Mouse (Mus musculus) heart, embryonic 13.5 days (tissue): Measurements from ENCODE around the gene Evx2. TPM values are rescaled to one million over a fixed set of nuclear protein-coding genes. Genes with fewer than 3 reads are reported as not detected.

Experiments used
- ATAC-seq: fragments of 200-750 bp; cut with Nextera tagmentation; 2 replicates; pipeline ENCODE4 v1.8.0; 2017; ENCODE audit warnings: moderate TSS enrichment; ENCODE audit not compliant: insufficient number of reproducible peaks, low FRiP score, low TSS enrichment; ENCODE audit errors: extremely low read depth
- H3K27ac ChIP-seq: fragments of 300-500 bp; sonication (generic); replicated peaks from 2 replicates; pipeline ENCODE4 v1.5.1; 2015; ENCODE audit warnings: moderate library complexity, mild to moderate bottlenecking, inconsistent platforms
- H3K27me3 ChIP-seq: fragments of 300-500 bp; sonication (generic); replicated peaks from 2 replicates; pipeline ENCODE4 v1.6.1; 2015; ENCODE audit warnings: mild to moderate bottlenecking, inconsistent platforms
- H3K36me3 ChIP-seq: fragments of 300-500 bp; sonication (generic); 2 replicates; pipeline ENCODE4 v1.6.1; 2015; ENCODE audit warnings: mild to moderate bottlenecking, inconsistent platforms
- H3K4me1 ChIP-seq: fragments of 300-500 bp; sonication (generic); 2 replicates; pipeline ENCODE4 v1.6.1; 2015; ENCODE audit warnings: inconsistent platforms
- H3K4me2 ChIP-seq: fragments of 300-500 bp; sonication (generic); 2 replicates; pipeline ENCODE4 v1.6.1; 2015; ENCODE audit warnings: inconsistent platforms, mild to moderate bottlenecking, moderate library complexity
- H3K4me3 ChIP-seq: fragments of 300-500 bp; sonication (generic); 2 replicates; pipeline ENCODE4 v1.5.1; 2015; ENCODE audit warnings: moderate library complexity, mild to moderate bottlenecking, inconsistent platforms
- H3K9ac ChIP-seq: fragments of 300-500 bp; sonication (generic); 2 replicates; pipeline ENCODE4 v1.6.1; 2015; ENCODE audit warnings: inconsistent platforms, mild to moderate bottlenecking, moderate library complexity
- H3K9me3 ChIP-seq: fragments of 300-500 bp; sonication (generic); 2 replicates; pipeline ENCODE4 v1.6.1; 2016; ENCODE audit warnings: inconsistent platforms
- WGBS: fragments of 180-500 bp; shearing (Covaris S2); methylation state at CpG from one replicate; pipeline ENCODE4 v1.1.7; 2015; ENCODE audit warnings: mixed read lengths; 5-methylcytosine and 5-hydroxymethylcytosine counted together
- polyA plus RNA-seq: library from polyadenylated mRNA; unstranded; fragments of >200 nt; fragmentation: Nextera tagmentation; extraction: Ambion mirVana; gene quantifications from 2 replicates; pipeline ENCODE4 v1.2.1, GENCODE M21; 2015

Gene Evx2
- polyA plus RNA-seq, 1 experiment from 2014 or later: not detected

GRCm38 (mm10) chr2:74701949-74702819, 42.8 kb upstream of the Evx2 start:
- WGBS: 16% methylated on average over 17 of the region's 17 CpGs
- Histone ChIP-seq H3K4me1 (peaks cover 28% of the 10 kb centered on the region), H3K9ac (no peak overlapping the region), H3K9me3 (no peaks in the 10 kb centered on the region), H3K4me3 (no peak overlapping the region), H3K36me3 (no peaks in the 10 kb centered on the region), H3K27ac (no peak overlapping the region), H3K27me3 (peaks cover 99% of the 10 kb centered on the region), H3K4me2 (no peak overlapping the region)
- ATAC-seq: no peak

GRCm38 (mm10) chr2:74700546-74701112, 41.3 kb upstream of the Evx2 start:
- no peaks in the 10 kb centered on the region for H3K9me3 ChIP-seq
- ATAC-seq: no peak
- no peak overlapping the region for H3K27ac ChIP-seq
- H3K27me3 ChIP-seq: peaks cover 100% of the 10 kb centered on the region
- H3K4me1 ChIP-seq: peaks cover 25% of the 10 kb centered on the region
- H3K9ac ChIP-seq: no peak overlapping the region
- 3% methylated on average over 22 of the region's 22 CpGs for WGBS
- H3K36me3 ChIP-seq: no peaks in the 10 kb centered on the region
- no peak overlapping the region for H3K4me3 ChIP-seq
- H3K4me2 ChIP-seq: no peak overlapping the region

- Histone ChIP-seq H3K27me3 (peaks cover 100% of the 10 kb centered on the region), H3K4me1 (peaks cover 18% of the 10 kb centered on the region), H3K9me3 (no peaks in the 10 kb centered on the region), H3K36me3 (no peaks in the 10 kb centered on the region), H3K9ac (no peak overlapping the region), H3K4me2 (no peak overlapping the region), H3K27ac (no peak overlapping the region), H3K4me3 (no peak overlapping the region)
- 3% methylated on average over 23 of the region's 23 CpGs for WGBS
- no peak for ATAC-seq
These were observed 40.5 kb upstream of the Evx2 start for GRCm38 (mm10) chr2:74699664-74700545.

GRCm38 (mm10) chr2:74699053-74699430, 39.7 kb upstream of the Evx2 start:
- Histone ChIP-seq H3K36me3 (no peaks in the 10 kb centered on the region), H3K4me1 (peaks cover 13% of the 10 kb centered on the region), H3K9ac (no peak overlapping the region), H3K27me3 (peaks cover 100% of the 10 kb centered on the region), H3K4me3 (peak overlapping the region; percentile 47), H3K27ac (no peak overlapping the region), H3K9me3 (no peaks in the 10 kb centered on the region), H3K4me2 (no peak overlapping the region)
- ATAC-seq: no peak
- 2% methylated on average over 17 of the region's 17 CpGs for WGBS

GRCm38 (mm10) chr2:74698201-74699052, 39.1 kb upstream of the Evx2 start:
- H3K27me3 ChIP-seq: peaks cover 100% of the 10 kb centered on the region
- no peaks in the 10 kb centered on the region for H3K36me3 ChIP-seq
- peak overlapping the region; percentile 58; the same call in 1 of the 2 replicates for H3K9ac ChIP-seq
- H3K27ac ChIP-seq: no peak overlapping the region
- under 1% methylated on average over 78 of the region's 86 CpGs for WGBS
- H3K4me1 ChIP-seq: peaks cover 13% of the 10 kb centered on the region
- no peak for ATAC-seq
- peak overlapping the region; percentile 47 for H3K4me3 ChIP-seq
- peak overlapping the region; percentile 70 for H3K4me2 ChIP-seq
- no peaks in the 10 kb centered on the region for H3K9me3 ChIP-seq

GRCm38 (mm10) chr2:74697567-74698121, 38.3 kb upstream of the Evx2 start, which contains the start of gene Hoxd9:
Hoxd9 (plus strand) TSS chr2:74697727.
- H3K4me2 ChIP-seq: peak within 1 kb of the TSS; percentile 70
- peak within 1 kb of the TSS; percentile 47 for H3K4me3 ChIP-seq
- H3K9me3 ChIP-seq: no peaks in the 10 kb centered on the region
- no peaks in the 10 kb centered on the region for H3K36me3 ChIP-seq
- no peak for ATAC-seq
- 2% methylated on average over 43 of the region's 43 CpGs for WGBS
- H3K27me3 ChIP-seq: peaks cover 100% of the 10 kb centered on the region
- H3K9ac ChIP-seq: peak within 1 kb of the TSS; percentile 58; the same call in 1 of the 2 replicates
- peaks cover 14% of the 10 kb centered on the region for H3K4me1 ChIP-seq
- H3K27ac ChIP-seq: no peak within 1 kb of the TSS

GRCm38 (mm10) chr2:74696442-74697335, 37.3 kb upstream of the Evx2 start:
- H3K36me3 ChIP-seq: no peaks in the 10 kb centered on the region
- no peak for ATAC-seq
- H3K27ac ChIP-seq: no peak overlapping the region
- 1% methylated on average over 34 of the region's 34 CpGs for WGBS
- no peak overlapping the region for H3K4me3 ChIP-seq
- H3K4me1 ChIP-seq: peaks cover 18% of the 10 kb centered on the region
- no peak overlapping the region for H3K4me2 ChIP-seq
- no peak overlapping the region for H3K9ac ChIP-seq
- no peaks in the 10 kb centered on the region for H3K9me3 ChIP-seq
- H3K27me3 ChIP-seq: peaks cover 100% of the 10 kb centered on the region

GRCm38 (mm10) chr2:74695813-74696430, 36.6 kb upstream of the Evx2 start:
- Histone ChIP-seq H3K4me2 (no peak overlapping the region), H3K27me3 (peaks cover 100% of the 10 kb centered on the region), H3K9ac (no peak overlapping the region), H3K36me3 (no peaks in the 10 kb centered on the region), H3K4me1 (peaks cover 21% of the 10 kb centered on the region), H3K9me3 (no peaks in the 10 kb centered on the region), H3K4me3 (no peak overlapping the region), H3K27ac (no peak overlapping the region)
- 4% methylated on average over 7 of the region's 7 CpGs for WGBS
- no peak for ATAC-seq

GRCm38 (mm10) chr2:74695383-74695782, 36.0 kb upstream of the Evx2 start:
- WGBS: 9% methylated on average over 1 of the region's 1 CpGs
- Histone ChIP-seq H3K9me3 (no peaks in the 10 kb centered on the region), H3K9ac (no peak overlapping the region), H3K36me3 (no peaks in the 10 kb centered on the region), H3K4me2 (no peak overlapping the region), H3K4me3 (no peak overlapping the region), H3K4me1 (peaks cover 21% of the 10 kb centered on the region), H3K27me3 (peaks cover 99% of the 10 kb centered on the region), H3K27ac (no peak overlapping the region)
- ATAC-seq: no peak
